Mouse (Mus musculus): ENCODE results near the gene Obp2b. TPM values are rescaled to one million over a fixed set of nuclear protein-coding genes. Genes with fewer than 3 reads are reported as not detected.

Obp2b gene
- polyA plus RNA-seq, 1 experiment: not detected

DNA sequence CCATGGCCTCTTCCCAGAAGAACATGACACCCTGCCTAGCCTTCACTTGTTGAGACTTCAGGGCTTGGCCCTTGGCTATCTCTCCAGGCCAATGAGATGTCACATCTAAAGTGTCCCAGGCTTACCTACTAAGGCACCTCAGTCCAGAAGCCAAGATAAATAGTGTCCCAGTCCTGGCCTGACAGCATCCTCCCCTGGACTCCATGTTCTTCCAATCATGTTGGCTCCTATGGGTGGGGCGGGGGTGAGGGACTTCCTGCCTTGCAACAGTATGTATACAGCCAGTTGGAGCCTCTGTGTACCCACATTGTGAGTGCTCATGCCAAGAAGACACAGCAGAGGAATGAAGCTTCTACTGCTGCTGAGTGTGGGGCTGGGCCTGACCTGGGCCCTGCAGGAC is 39.9 kb downstream of the Obp2b start, which contains the start of gene Lcn11:
Gene Lcn11 (plus strand): TSS at position 301 of the 400 bp plus-strand sequence.
- Histone ChIP-seq H3K4me3 (replicated peaks; ENCODE audit: extremely low read depth, low read depth, low read length) (no peak within 1 kb of the TSS), H3K4me1 (ENCODE audit: control insufficient read depth, insufficient read depth, low read length) (no peaks in the 10 kb centered on the region)
- no peak for TF ChIP-seq POLR2A (IDR thresholded peaks at IDR 0.05; ENCODE audit: borderline replicate concordance, extremely low read depth, low read depth, low read length)
- no peak for TF ChIP-seq CTCF (IDR thresholded peaks at IDR 0.05; ENCODE audit: insufficient read depth, low read length)
- 85% methylated on average over 1 of the region's 1 CpGs for WGBS
- no peak for DNase-seq

- H3K4me1 ChIP-seq (ENCODE audit: control insufficient read depth, insufficient read depth, low read length): no peaks in the 10 kb centered on the region
- DNase-seq: no peak
- WGBS: 79% methylated on average over 9 of the region's 9 CpGs
- H3K4me3 ChIP-seq (replicated peaks; ENCODE audit: extremely low read depth, low read depth, low read length): no peak overlapping the region
- TF ChIP-seq CTCF (IDR thresholded peaks at IDR 0.05; ENCODE audit: insufficient read depth, low read length) (no peak), POLR2A (IDR thresholded peaks at IDR 0.05; ENCODE audit: borderline replicate concordance, extremely low read depth, low read depth, low read length) (no peak)
Measured at GRCm38 (mm10) chr2:25779076-25779475, 42.3 kb downstream of the Obp2b start.

DNA sequence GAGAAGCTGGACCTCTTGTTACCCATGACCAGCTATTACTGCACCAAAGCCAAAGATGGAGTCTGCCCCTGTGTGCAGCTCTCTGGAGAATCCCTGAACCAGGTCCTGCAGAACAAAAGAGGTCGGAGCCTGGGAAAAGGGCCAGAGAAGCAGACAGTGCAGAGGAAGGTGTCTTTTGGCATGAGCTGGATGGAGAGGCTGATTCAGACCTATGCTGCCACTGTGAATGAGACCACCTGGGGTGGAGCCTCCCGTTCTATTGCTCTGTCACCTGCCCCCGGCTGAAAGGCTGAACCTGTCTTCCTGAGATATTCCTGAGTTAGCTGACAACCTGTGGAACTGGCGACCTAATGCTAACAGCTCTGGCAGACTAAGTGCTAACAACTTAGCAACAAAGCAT is 44.1 kb downstream of the Obp2b start:
- DNase-seq: no peak
- Histone ChIP-seq H3K4me3 (replicated peaks; ENCODE audit: extremely low read depth, low read depth, low read length) (no peak overlapping the region), H3K4me1 (ENCODE audit: control insufficient read depth, insufficient read depth, low read length) (no peaks in the 10 kb centered on the region)
- TF ChIP-seq POLR2A (IDR thresholded peaks at IDR 0.05; ENCODE audit: borderline replicate concordance, extremely low read depth, low read depth, low read length) (no peak), CTCF (IDR thresholded peaks at IDR 0.05; ENCODE audit: insufficient read depth, low read length) (no peak)
- WGBS: 44% methylated on average over 4 of the region's 4 CpGs

GRCm38 (mm10) chr2:25781957-25782356 is 45.1 kb downstream of the Obp2b start, which contains the start of gene Gm13539:
Gene Gm13539 (plus strand): TSS chr2:25782257.
- 77% methylated on average over 3 of the region's 3 CpGs for WGBS
- Histone ChIP-seq H3K4me3 (replicated peaks; ENCODE audit: extremely low read depth, low read depth, low read length) (no peak within 1 kb of the TSS), H3K4me1 (ENCODE audit: control insufficient read depth, insufficient read depth, low read length) (no peaks in the 10 kb centered on the region)
- no peak for DNase-seq
- no peak for TF ChIP-seq CTCF (IDR thresholded peaks at IDR 0.05; ENCODE audit: insufficient read depth, low read length)
- no peak for TF ChIP-seq POLR2A (IDR thresholded peaks at IDR 0.05; ENCODE audit: borderline replicate concordance, extremely low read depth, low read depth, low read length)

- H3K4me3 ChIP-seq (replicated peaks; ENCODE audit: extremely low read depth, low read depth, low read length): no peak overlapping the region
- WGBS: 46% methylated on average over 5 of the region's 5 CpGs
- DNase-seq: no peak
Measured at GRCm38 (mm10) chr2:25785573-25786322, 48.9 kb downstream of the Obp2b start.

DNA sequence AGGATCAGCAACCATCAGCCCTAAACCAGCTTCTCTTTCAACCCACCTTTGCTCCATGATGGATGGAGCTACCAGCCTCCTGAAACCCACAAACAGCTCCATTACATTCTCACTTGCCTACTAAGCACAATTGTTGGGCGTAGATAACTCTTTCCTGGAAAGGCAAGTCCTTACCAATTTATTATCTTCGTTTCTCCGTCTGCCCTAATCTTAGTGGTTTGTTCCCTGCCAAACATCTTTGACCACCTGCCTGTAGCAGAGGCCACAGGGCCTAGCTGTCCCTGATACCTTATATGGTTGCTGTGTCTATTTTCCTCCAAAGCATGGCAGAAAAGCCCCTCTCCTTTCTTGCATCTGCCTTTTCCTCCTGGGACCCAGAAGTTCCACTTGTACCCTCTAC is 52.3 kb downstream of the Obp2b start:
- no peak overlapping the region for H3K4me3 ChIP-seq (replicated peaks; ENCODE audit: extremely low read depth, low read depth, low read length)
- 87% methylated on average over 3 of the region's 3 CpGs for WGBS
- TF ChIP-seq POLR2A (IDR thresholded peaks at IDR 0.05; ENCODE audit: borderline replicate concordance, extremely low read depth, low read depth, low read length): no peak
- DNase-seq: no peak
- no peaks in the 10 kb centered on the region for H3K4me1 ChIP-seq (ENCODE audit: control insufficient read depth, insufficient read depth, low read length)

More at GRCm38 (mm10) chr2:25785573-25786322, 48.9 kb downstream of the Obp2b start:
- H3K4me1 ChIP-seq (ENCODE audit: control insufficient read depth, insufficient read depth, low read length): no peaks in the 10 kb centered on the region
- TF ChIP-seq CTCF (IDR thresholded peaks at IDR 0.05; ENCODE audit: insufficient read depth, low read length) (no peak), POLR2A (IDR thresholded peaks at IDR 0.05; ENCODE audit: borderline replicate concordance, extremely low read depth, low read depth, low read length) (no peak)

Other genes starting within 250 kb of the Obp2b start
- not detected in 2 replicates for gene Lcn12, start 243.1 kb upstream of the Obp2b start, polyA plus RNA-seq (2012; rRNA removed)
- 23.1 and 37.4 TPM in 2 replicates for gene Fbxw5, start 236.3 kb upstream of the Obp2b start, polyA plus RNA-seq (2012; rRNA removed)
- 2.5 and 2.7 TPM in 2 replicates for gene C8g, start 235.3 kb upstream of the Obp2b start, polyA plus RNA-seq (2012; rRNA removed)
- 13.8 and 16.2 TPM in 2 replicates for gene Traf2, start 190.1 kb upstream of the Obp2b start, polyA plus RNA-seq (2012; rRNA removed)
- gene Edf1, start 179.2 kb upstream of the Obp2b start, polyA plus RNA-seq (2012; rRNA removed): 94.0 and 106 TPM in 2 replicates
- gene Mamdc4, start 162.2 kb upstream of the Obp2b start, polyA plus RNA-seq (2012; rRNA removed): 10.2 and 11.5 TPM in 2 replicates
- 32.7 and 59.6 TPM in 2 replicates for gene Phpt1, start 161.8 kb upstream of the Obp2b start, polyA plus RNA-seq (2012; rRNA removed)
- gene Ajm1, start 155.3 kb upstream of the Obp2b start, polyA plus RNA-seq (2012; rRNA removed): 0.31 and 0.34 TPM in 2 replicates
- 53.4 and 62.2 TPM in 2 replicates for gene Rabl6, start 128.5 kb upstream of the Obp2b start, polyA plus RNA-seq (2012; rRNA removed)
- not detected in 2 replicates for gene Ccdc183, start 119.3 kb upstream of the Obp2b start, polyA plus RNA-seq (2012; rRNA removed)
- 15.0 and 17.0 TPM in 2 replicates for gene Tmem141, start 115.0 kb upstream of the Obp2b start, polyA plus RNA-seq (2012; rRNA removed)
- gene Fcna, start 109.0 kb upstream of the Obp2b start, polyA plus RNA-seq (2012; rRNA removed): 3.5 and 8.2 TPM in 2 replicates
- not detected in 2 replicates for gene Lcn8, start 83.9 kb upstream of the Obp2b start, polyA plus RNA-seq (2012; rRNA removed)
- not detected in 2 replicates for gene Lcn5, start 79.1 kb upstream of the Obp2b start, polyA plus RNA-seq (2012; rRNA removed)
- not detected in 2 replicates for gene Lcn6, start 60.2 kb upstream of the Obp2b start, polyA plus RNA-seq (2012; rRNA removed)
- not detected in 2 replicates for gene Lcn10, start 54.3 kb upstream of the Obp2b start, polyA plus RNA-seq (2012; rRNA removed)
- gene Obp2a, start 37.0 kb upstream of the Obp2b start, polyA plus RNA-seq (2012; rRNA removed): not detected in 2 replicates
- 39.5 and 49.7 TPM in 2 replicates for gene Bmyc, start 30.3 kb upstream of the Obp2b start, polyA plus RNA-seq (2012; rRNA removed)
- not detected in 2 replicates for gene Lcn3, start 28.6 kb downstream of the Obp2b start, polyA plus RNA-seq (2012; rRNA removed)
- gene Lcn11, start 40.0 kb downstream of the Obp2b start, polyA plus RNA-seq (2012; rRNA removed): not detected in 2 replicates
- gene Gm13539, start 45.2 kb downstream of the Obp2b start, polyA plus RNA-seq (2012; rRNA removed): not detected in 2 replicates
- gene Glt6d1, start 78.8 kb downstream of the Obp2b start, polyA plus RNA-seq (2012; rRNA removed): not detected in 2 replicates
- not detected in 2 replicates for gene Lcn9, start 86.1 kb downstream of the Obp2b start, polyA plus RNA-seq (2012; rRNA removed)
- not detected in 2 replicates for gene Sohlh1, start 110.2 kb downstream of the Obp2b start, polyA plus RNA-seq (2012; rRNA removed)
- gene Kcnt1, start 126.7 kb downstream of the Obp2b start, polyA plus RNA-seq (2012; rRNA removed): 0.06 and 0.40 TPM in 2 replicates
- gene Camsap1, start 246.3 kb downstream of the Obp2b start, polyA plus RNA-seq (2012; rRNA removed): 7.7 and 7.9 TPM in 2 replicates